Mouse (Mus musculus): ENCODE results near the gene Vps8. TPM values are rescaled to one million over a fixed set of nuclear protein-coding genes. Genes with fewer than 3 reads are reported as not detected.

Gene Vps8
- polyA plus RNA-seq, 1 experiment from 2014 or later = 25.4 TPM

DNA sequence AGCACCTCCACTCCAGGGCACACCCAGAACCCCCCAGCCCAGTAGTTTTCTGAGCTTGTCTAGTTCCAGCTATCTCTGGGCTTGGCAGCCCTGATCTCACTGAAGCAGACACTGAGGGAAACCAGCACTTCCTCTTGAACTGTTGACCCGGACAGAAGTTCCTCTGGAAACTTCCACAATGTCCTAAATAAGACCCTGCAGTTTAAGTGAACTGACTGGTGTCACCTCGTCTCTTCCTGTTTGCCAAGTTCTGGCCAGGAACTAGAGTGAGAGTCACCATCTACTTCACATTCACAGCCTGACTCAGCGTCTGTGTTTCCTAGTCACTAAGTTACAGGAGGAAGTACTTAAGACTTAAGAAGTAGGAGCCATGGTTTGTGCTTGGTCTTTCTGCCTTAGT is 219.0 kb downstream of the Vps8 start:
- peak; percentile 37 for ATAC-seq (replicated peaks; ENCODE audit: extremely low read depth, insufficient read depth, low FRiP score)
- peak overlapping the region; percentile 51 for H3K27ac ChIP-seq (ENCODE audit: low read length)
- H3K9me3 ChIP-seq (replicated peaks; ENCODE audit: control insufficient read depth, low read length) = no peaks in the 10 kb centered on the region
- no peak overlapping the region for H3K9ac ChIP-seq (ENCODE audit: low read length)
- H3K36me3 ChIP-seq (ENCODE audit: control insufficient read depth, insufficient read depth) = no peaks in the 10 kb centered on the region; the same call in 1 of the 2 replicates
- H3K4me3 ChIP-seq (ENCODE audit: low read length) = no peak overlapping the region
- peaks cover 43% of the 10 kb centered on the region for H3K4me1 ChIP-seq (ENCODE audit: control insufficient read depth, insufficient read depth, low read length)
- no peaks in the 10 kb centered on the region for H3K27me3 ChIP-seq (ENCODE audit: control insufficient read depth, insufficient read depth, low read length)
- no peak overlapping the region for H3K4me2 ChIP-seq (ENCODE audit: low read depth, low read length)
- WGBS = 42% methylated on average over 3 of the region's 3 CpGs

DNA sequence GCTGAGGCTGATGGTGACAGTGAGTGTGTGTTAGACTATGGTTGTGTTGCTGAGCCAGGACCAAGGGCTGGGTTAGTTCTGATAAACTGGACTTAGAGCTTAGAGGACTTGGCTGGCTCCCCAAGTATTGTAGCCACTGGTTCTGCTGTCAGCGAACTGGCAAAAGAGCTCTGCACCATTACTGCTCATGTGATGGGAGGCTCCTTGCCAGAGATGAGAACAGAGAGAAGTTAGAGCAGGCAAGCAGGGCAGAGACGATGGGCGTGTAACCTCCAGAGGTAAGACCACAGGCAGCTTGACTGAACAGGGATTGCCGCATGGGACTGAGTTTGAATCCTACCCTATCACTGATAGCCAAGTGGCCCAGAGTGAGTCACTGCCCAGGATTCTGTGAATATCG is 220.0 kb downstream of the Vps8 start:
- no peak overlapping the region for H3K27ac ChIP-seq (ENCODE audit: low read length)
- no peaks in the 10 kb centered on the region for H3K9me3 ChIP-seq (replicated peaks; ENCODE audit: control insufficient read depth, low read length)
- peaks cover 36% of the 10 kb centered on the region for H3K4me1 ChIP-seq (ENCODE audit: control insufficient read depth, insufficient read depth, low read length)
- 73% methylated on average over 5 of the region's 5 CpGs for WGBS
- no peak overlapping the region for H3K4me2 ChIP-seq (ENCODE audit: low read depth, low read length)
- H3K9ac ChIP-seq (ENCODE audit: low read length) = no peak overlapping the region
- H3K27me3 ChIP-seq (ENCODE audit: control insufficient read depth, insufficient read depth, low read length) = no peaks in the 10 kb centered on the region
- ATAC-seq (replicated peaks; ENCODE audit: extremely low read depth, insufficient read depth, low FRiP score) = no peak
- no peaks in the 10 kb centered on the region; the same call in 1 of the 2 replicates for H3K36me3 ChIP-seq (ENCODE audit: control insufficient read depth, insufficient read depth)
- H3K4me3 ChIP-seq (ENCODE audit: low read length) = no peak overlapping the region

GRCm38 (mm10) chr16:21643621-21644041 is 220.7 kb downstream of the Vps8 start:
- Histone ChIP-seq H3K27me3 (ENCODE audit: control insufficient read depth, insufficient read depth, low read length) (no peaks in the 10 kb centered on the region), H3K4me3 (ENCODE audit: low read length) (no peak overlapping the region), H3K9ac (ENCODE audit: low read length) (peak overlapping the region; percentile 16), H3K4me1 (ENCODE audit: control insufficient read depth, insufficient read depth, low read length) (peaks cover 36% of the 10 kb centered on the region), H3K27ac (ENCODE audit: low read length) (no peak overlapping the region), H3K4me2 (ENCODE audit: low read depth, low read length) (no peak overlapping the region), H3K9me3 (replicated peaks; ENCODE audit: control insufficient read depth, low read length) (no peaks in the 10 kb centered on the region), H3K36me3 (ENCODE audit: control insufficient read depth, insufficient read depth) (peaks cover 2% of the 10 kb centered on the region; the same call in 1 of the 2 replicates)
- ATAC-seq (replicated peaks; ENCODE audit: extremely low read depth, insufficient read depth, low FRiP score) = no peak
- 65% methylated on average over 2 of the region's 2 CpGs for WGBS

GRCm38 (mm10) chr16:21644066-21644561 is 221.2 kb downstream of the Vps8 start:
- no peaks in the 10 kb centered on the region for H3K27me3 ChIP-seq (ENCODE audit: control insufficient read depth, insufficient read depth, low read length)
- peak; percentile 49 for ATAC-seq (replicated peaks; ENCODE audit: extremely low read depth, insufficient read depth, low FRiP score)
- H3K4me3 ChIP-seq (ENCODE audit: low read length) = no peak overlapping the region
- no peaks in the 10 kb centered on the region for H3K9me3 ChIP-seq (replicated peaks; ENCODE audit: control insufficient read depth, low read length)
- H3K4me2 ChIP-seq (ENCODE audit: low read depth, low read length) = no peak overlapping the region; the same call in 1 of the 2 replicates
- WGBS = 35% methylated on average over 17 of the region's 17 CpGs
- peaks cover 36% of the 10 kb centered on the region for H3K4me1 ChIP-seq (ENCODE audit: control insufficient read depth, insufficient read depth, low read length)
- H3K27ac ChIP-seq (ENCODE audit: low read length) = no peak overlapping the region
- H3K9ac ChIP-seq (ENCODE audit: low read length) = peak overlapping the region; percentile 16
- H3K36me3 ChIP-seq (ENCODE audit: control insufficient read depth, insufficient read depth) = peaks cover 3% of the 10 kb centered on the region; the same call in 1 of the 2 replicates

GRCm38 (mm10) chr16:21644574-21644973 is 221.7 kb downstream of the Vps8 start:
- 64% methylated on average over 3 of the region's 3 CpGs for WGBS
- Histone ChIP-seq H3K4me3 (ENCODE audit: low read length) (no peak overlapping the region), H3K4me2 (ENCODE audit: low read depth, low read length) (no peak overlapping the region; the same call in 1 of the 2 replicates), H3K9ac (ENCODE audit: low read length) (no peak overlapping the region), H3K27me3 (ENCODE audit: control insufficient read depth, insufficient read depth, low read length) (no peaks in the 10 kb centered on the region), H3K9me3 (replicated peaks; ENCODE audit: control insufficient read depth, low read length) (no peaks in the 10 kb centered on the region), H3K36me3 (ENCODE audit: control insufficient read depth, insufficient read depth) (peaks cover 5% of the 10 kb centered on the region; the same call in 1 of the 2 replicates), H3K4me1 (ENCODE audit: control insufficient read depth, insufficient read depth, low read length) (peaks cover 36% of the 10 kb centered on the region), H3K27ac (ENCODE audit: low read length) (no peak overlapping the region)
- ATAC-seq (replicated peaks; ENCODE audit: extremely low read depth, insufficient read depth, low FRiP score) = no peak

GRCm38 (mm10) chr16:21645915-21646314 is 223.0 kb downstream of the Vps8 start:
- peaks cover 36% of the 10 kb centered on the region for H3K4me1 ChIP-seq (ENCODE audit: control insufficient read depth, insufficient read depth, low read length)
- ATAC-seq (replicated peaks; ENCODE audit: extremely low read depth, insufficient read depth, low FRiP score) = no peak
- no peak overlapping the region for H3K4me2 ChIP-seq (ENCODE audit: low read depth, low read length)

DNA sequence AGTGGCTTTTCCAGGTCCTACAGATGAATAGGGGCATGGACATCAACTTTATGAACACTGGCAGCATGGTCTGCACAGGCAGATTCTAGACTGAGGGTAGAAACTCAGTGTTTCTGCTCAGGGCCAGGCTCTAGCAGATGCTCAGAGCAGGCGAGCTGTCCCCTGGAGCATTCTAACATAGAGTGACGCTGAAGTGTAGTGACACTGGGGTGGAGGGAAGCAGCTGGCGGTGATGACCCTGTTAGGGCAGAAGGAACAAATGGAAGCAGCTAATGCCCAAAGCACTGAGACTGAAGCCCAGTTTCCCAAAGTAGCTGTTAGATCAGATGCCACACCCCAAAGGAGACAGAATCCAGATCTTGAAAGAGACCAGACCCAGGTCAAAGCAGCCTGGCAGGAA is 223.6 kb downstream of the Vps8 start:
- Histone ChIP-seq H3K4me1 (ENCODE audit: control insufficient read depth, insufficient read depth, low read length) (peaks cover 35% of the 10 kb centered on the region), H3K9ac (ENCODE audit: low read length) (no peak overlapping the region), H3K4me2 (ENCODE audit: low read depth, low read length) (no peak overlapping the region), H3K4me3 (ENCODE audit: low read length) (no peak overlapping the region), H3K9me3 (replicated peaks; ENCODE audit: control insufficient read depth, low read length) (no peaks in the 10 kb centered on the region), H3K27me3 (ENCODE audit: control insufficient read depth, insufficient read depth, low read length) (no peaks in the 10 kb centered on the region), H3K36me3 (ENCODE audit: control insufficient read depth, insufficient read depth) (peaks cover 5% of the 10 kb centered on the region; the same call in 1 of the 2 replicates), H3K27ac (ENCODE audit: low read length) (no peak overlapping the region)
- ATAC-seq (replicated peaks; ENCODE audit: extremely low read depth, insufficient read depth, low FRiP score) = no peak
- 71% methylated on average over 3 of the region's 3 CpGs for WGBS

More at GRCm38 (mm10) chr16:21645915-21646314, 223.0 kb downstream of the Vps8 start:
- H3K4me3 ChIP-seq (ENCODE audit: low read length) = no peak overlapping the region
- 56% methylated on average over 3 of the region's 3 CpGs for WGBS
- H3K36me3 ChIP-seq (ENCODE audit: control insufficient read depth, insufficient read depth) = peaks cover 5% of the 10 kb centered on the region; the same call in 1 of the 2 replicates
- H3K9me3 ChIP-seq (replicated peaks; ENCODE audit: control insufficient read depth, low read length) = no peaks in the 10 kb centered on the region
- H3K27ac ChIP-seq (ENCODE audit: low read length) = no peak overlapping the region
- H3K27me3 ChIP-seq (ENCODE audit: control insufficient read depth, insufficient read depth, low read length) = no peaks in the 10 kb centered on the region
- no peak overlapping the region for H3K9ac ChIP-seq (ENCODE audit: low read length)

DNA sequence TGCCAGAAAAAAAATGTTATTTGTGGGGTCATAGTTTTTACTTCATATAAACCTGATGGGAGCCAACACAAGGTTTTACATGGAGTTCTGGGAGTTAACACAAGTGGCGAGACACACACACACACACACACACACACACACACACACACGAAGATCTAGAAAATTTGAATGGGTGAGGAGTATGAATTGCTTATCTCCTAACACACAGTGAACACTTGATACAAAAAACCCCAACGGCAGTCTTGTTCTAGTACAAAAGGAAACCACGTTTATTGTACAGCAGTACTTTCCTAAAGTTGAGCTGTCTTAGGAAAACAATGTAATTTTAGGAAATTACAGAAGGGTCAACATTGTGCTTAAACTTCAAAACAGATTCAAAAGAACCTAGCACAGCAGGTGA is 225.9 kb downstream of the Vps8 start:
- 74% methylated on average over 4 of the region's 4 CpGs for WGBS
- peaks cover 28% of the 10 kb centered on the region for H3K4me1 ChIP-seq (ENCODE audit: control insufficient read depth, insufficient read depth, low read length)
- H3K9me3 ChIP-seq (replicated peaks; ENCODE audit: control insufficient read depth, low read length) = no peaks in the 10 kb centered on the region
- H3K36me3 ChIP-seq (ENCODE audit: control insufficient read depth, insufficient read depth) = peaks cover 15% of the 10 kb centered on the region
- no peak overlapping the region for H3K9ac ChIP-seq (ENCODE audit: low read length)
- no peaks in the 10 kb centered on the region for H3K27me3 ChIP-seq (ENCODE audit: control insufficient read depth, insufficient read depth, low read length)
- H3K4me2 ChIP-seq (ENCODE audit: low read depth, low read length) = no peak overlapping the region
- no peak overlapping the region for H3K4me3 ChIP-seq (ENCODE audit: low read length)
- H3K27ac ChIP-seq (ENCODE audit: low read length) = no peak overlapping the region
- ATAC-seq (replicated peaks; ENCODE audit: extremely low read depth, insufficient read depth, low FRiP score) = no peak

DNA sequence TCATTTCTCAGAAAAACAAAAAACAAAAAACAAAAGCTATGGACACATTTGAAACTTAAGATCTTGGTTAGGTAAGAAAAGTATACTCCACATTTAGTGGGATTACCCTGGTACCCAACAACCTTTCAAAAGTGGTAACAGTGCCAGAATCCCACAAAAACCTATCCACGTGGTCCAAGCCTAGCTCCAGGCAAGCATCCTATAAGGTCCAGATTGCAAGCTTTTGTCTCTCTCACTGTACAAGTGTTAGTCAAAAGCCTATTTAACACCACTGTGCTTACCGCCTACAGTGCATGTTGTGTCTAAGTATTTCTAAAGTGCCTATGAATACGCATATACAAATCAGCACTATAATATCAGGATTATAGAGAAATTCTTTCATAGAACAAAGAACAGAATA is 227.4 kb downstream of the Vps8 start:
- Histone ChIP-seq H3K4me1 (ENCODE audit: control insufficient read depth, insufficient read depth, low read length) (peaks cover 17% of the 10 kb centered on the region), H3K4me3 (ENCODE audit: low read length) (no peak overlapping the region), H3K27me3 (ENCODE audit: control insufficient read depth, insufficient read depth, low read length) (no peaks in the 10 kb centered on the region), H3K9ac (ENCODE audit: low read length) (no peak overlapping the region), H3K27ac (ENCODE audit: low read length) (no peak overlapping the region), H3K36me3 (ENCODE audit: control insufficient read depth, insufficient read depth) (peaks cover 15% of the 10 kb centered on the region), H3K9me3 (replicated peaks; ENCODE audit: control insufficient read depth, low read length) (no peaks in the 10 kb centered on the region), H3K4me2 (ENCODE audit: low read depth, low read length) (no peak overlapping the region)
- WGBS = 90% methylated on average over 3 of the region's 3 CpGs
- no peak for ATAC-seq (replicated peaks; ENCODE audit: extremely low read depth, insufficient read depth, low FRiP score)

Data from heart, embryonic 16.5 days (tissue).